Mouse (Mus musculus): ENCODE data around the gene Kdm5c.
"Not testable (repeated sequence)": the region's sequence is repeated elsewhere in the genome, so short reads cannot be mapped to it uniquely, and the experiment has no call there.

Gene Kdm5c

DNA sequence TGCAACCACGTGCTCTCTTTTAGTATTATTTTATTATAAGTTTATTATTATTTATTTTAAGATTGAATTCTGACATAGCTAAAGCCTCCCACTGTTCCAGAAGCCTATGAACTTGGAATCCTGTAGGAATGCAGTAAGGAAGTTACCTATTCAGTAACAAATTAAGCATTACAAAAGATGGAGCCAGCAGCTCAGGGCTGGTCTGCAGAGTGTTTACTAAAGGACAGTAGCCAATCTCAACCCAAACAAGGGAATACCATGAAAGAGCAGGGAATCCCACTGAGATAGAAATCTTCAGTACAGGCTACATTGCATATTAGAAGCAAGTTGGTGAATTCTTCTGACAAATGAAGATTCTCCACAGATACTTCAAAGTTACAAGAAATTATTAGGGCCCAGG is 54.2 kb downstream of the Kdm5c start:
- not testable (repeated sequence) for DNase-seq (ENCODE audit: low spot score in 2 of 2)

DNA sequence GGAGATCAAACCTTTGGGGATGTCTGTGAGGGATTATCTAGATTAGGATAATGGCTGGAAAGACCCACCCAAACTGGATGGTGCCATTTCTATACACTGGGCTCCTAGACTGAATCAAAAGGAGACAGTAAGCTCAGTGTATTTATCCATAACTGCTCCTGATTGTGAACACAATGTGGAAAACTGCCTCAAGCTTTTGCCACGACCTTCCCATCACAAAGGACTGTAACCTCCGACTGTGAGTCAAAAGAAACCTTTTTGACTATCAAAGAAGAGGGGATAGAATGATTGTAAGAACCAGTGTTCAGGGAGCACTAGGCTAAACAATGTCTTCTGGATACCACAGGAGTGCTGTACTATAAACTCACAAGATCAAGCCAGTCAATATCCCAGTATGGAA is 73.4 kb downstream of the Kdm5c start:
- no peak for DNase-seq (ENCODE audit: low spot score in 2 of 2)

DNA sequence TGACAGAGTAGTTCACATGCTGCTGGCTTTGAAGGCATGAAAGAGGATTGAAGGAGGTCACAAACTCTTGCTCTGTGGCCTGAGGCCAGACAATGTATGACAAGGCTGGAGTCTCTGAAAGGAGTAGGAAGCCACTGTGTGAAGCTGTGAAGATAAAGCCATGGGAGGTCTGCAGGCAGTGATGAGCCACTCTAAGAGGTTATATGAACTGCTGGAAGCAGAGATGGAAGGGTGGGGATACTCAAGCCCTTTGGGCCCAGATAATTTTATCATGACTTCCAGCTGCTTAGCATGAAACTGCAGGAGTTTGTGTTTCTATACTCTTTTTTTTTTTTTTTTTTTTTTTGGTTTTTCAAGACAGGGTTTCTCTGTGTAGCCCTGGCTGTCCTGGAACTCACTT is 74.6 kb downstream of the Kdm5c start:
- peak; percentile 42 to 61 for DNase-seq (ENCODE audit: low spot score in 2 of 2)

- peak; percentile 23 to 34 for DNase-seq (ENCODE audit: low spot score in 2 of 2)
Measured at GRCm38 (mm10) chrX:152307942-152308341, 75.1 kb downstream of the Kdm5c start.

DNA sequence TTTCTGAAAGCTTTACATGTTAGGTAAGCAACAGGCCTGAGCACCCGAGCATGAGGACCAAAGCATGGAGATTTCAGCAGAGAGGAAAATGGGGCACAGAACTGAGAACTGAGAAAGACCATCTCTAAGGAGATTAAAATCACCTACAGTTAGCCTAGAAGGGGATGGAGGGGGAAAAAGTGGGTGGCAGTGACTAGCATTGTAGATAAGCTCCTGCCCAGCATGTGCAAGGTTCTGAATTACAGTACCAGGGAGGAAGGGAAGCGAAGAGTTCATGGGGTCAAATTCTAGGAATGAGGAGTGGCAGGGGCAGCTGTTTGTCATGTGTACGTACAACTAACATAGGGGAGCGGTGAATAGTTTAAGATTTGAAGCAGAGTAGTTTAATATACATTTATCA is 87.7 kb downstream of the Kdm5c start:
- DNase-seq (ENCODE audit: low spot score in 2 of 2), result no peak

DNA sequence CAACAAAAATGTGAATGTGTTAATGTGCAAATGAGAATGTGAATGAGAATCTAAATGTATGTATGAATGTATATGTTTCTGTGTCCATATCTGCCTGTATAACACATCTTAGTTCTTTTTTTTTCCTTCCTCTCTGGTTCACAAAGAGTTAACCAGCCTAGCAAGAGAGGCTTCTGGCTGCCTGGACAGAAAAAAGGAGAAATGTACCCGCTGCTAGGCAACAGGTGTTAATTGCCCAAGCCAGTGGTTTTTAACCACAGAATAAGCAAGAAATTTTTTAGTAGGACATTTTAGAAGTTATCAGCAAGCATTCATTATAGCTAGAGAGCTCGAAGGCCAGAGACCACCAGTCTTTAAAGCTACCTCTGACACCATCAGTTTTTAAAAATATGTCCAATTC is 90.0 kb downstream of the Kdm5c start:
- DNase-seq (ENCODE audit: low spot score in 2 of 2), result peak; percentile 18 to 19

DNA sequence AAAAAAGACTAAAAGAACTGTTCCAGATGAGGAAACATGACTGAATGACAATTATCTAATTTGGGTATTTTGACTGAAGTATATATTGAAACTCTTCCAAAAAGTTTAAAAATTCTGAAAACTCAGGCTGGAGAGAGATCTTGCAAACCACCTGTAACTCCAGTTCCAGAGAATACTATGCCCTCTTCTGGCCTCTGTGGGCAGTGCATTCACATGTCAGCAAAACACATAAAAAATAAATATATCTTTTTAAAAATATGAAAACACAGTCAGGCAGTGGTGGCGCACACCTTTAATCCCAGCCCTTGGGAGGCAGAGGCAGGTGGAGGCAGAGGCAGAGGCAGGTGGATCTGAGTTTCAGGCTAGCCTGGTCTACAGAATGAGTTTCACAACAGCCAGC is 90.8 kb downstream of the Kdm5c start:
- no peak for DNase-seq (ENCODE audit: low spot score in 2 of 2)
